Mouse (Mus musculus): ENCODE data around the gene Rab19. TPM values are rescaled to one million over a fixed set of nuclear protein-coding genes. Genes with fewer than 3 reads are reported as not detected.

Rab19 gene
- total and polyA plus RNA-seq, 3 experiments = 0.10 TPM; not detected in 2

GRCm38 (mm10) chr6:39426725-39427124 is 45.8 kb downstream of the Rab19 start:
- peaks cover 19 to 42% of the 10 kb centered on the region in 2 experiments for H3K4me1 ChIP-seq (ENCODE audit: control insufficient read depth in 1 of 2, insufficient read depth in 2 of 2, low read length in 2 of 2)
- DNase-seq (ENCODE audit: low read depth, low spot score) = no peak
- H3K27ac ChIP-seq (ENCODE audit: control insufficient read depth, low read depth, low read length) = no peak overlapping the region

GRCm38 (mm10) chr6:39427276-39428003 is 46.5 kb downstream of the Rab19 start:
- no peak overlapping the region for H3K9ac ChIP-seq (ENCODE audit: control insufficient read depth, low read depth, low read length, poor library complexity, severe bottlenecking)
- H3K27me3 ChIP-seq (ENCODE audit: control insufficient read depth in 1 of 2, insufficient read depth in 2 of 2, low read length in 2 of 2) = no peaks in the 10 kb centered on the region
- H3K4me1 ChIP-seq (ENCODE audit: control insufficient read depth in 1 of 2, insufficient read depth in 2 of 2, low read length in 2 of 2) = peaks cover 19 to 42% of the 10 kb centered on the region in 2 experiments

More at GRCm38 (mm10) chr6:39426725-39427124, 45.8 kb downstream of the Rab19 start:
- H3K36me3 ChIP-seq (ENCODE audit: control insufficient read depth in 1 of 2, insufficient read depth in 2 of 2, low read length in 2 of 2) = peaks cover 0 to 49% of the 10 kb centered on the region in 2 experiments; a peak in 2 of 4 replicates
- no peaks in the 10 kb centered on the region for H3K9me3 ChIP-seq (replicated peaks; ENCODE audit: insufficient read depth, low read length)
- H3K27me3 ChIP-seq (ENCODE audit: control insufficient read depth in 1 of 2, insufficient read depth in 2 of 2, low read length in 2 of 2) = no peaks in the 10 kb centered on the region
- no peaks in the 10 kb centered on the region; the same call in 1 of the 2 replicates for H3K79me2 ChIP-seq (ENCODE audit: control insufficient read depth, insufficient read depth, low read length, poor library complexity)
- H3K9ac ChIP-seq (ENCODE audit: control insufficient read depth, low read depth, low read length, poor library complexity, severe bottlenecking) = no peak overlapping the region
- no peak overlapping the region for H3K4me3 ChIP-seq (ENCODE audit: control insufficient read depth in 1 of 2, insufficient read depth in 1 of 2, low read depth in 2 of 2, low read length in 2 of 2)
- TF ChIP-seq MAFK (IDR thresholded peaks at IDR 0.05; ENCODE audit: borderline replicate concordance, low read depth, low read length) (no peak), ETS1 (IDR thresholded peaks at IDR 0.05; ENCODE audit: low read depth, low read length) (no peak), POLR2A (IDR thresholded peaks at IDR 0.05; ENCODE audit: control insufficient read depth in 1 of 2, insufficient read depth in 1 of 2, low read depth in 1 of 2, low read length in 2 of 2, poor library complexity in 1 of 2) (no peak), POLR2AphosphoS5 (IDR thresholded peaks at IDR 0.05; ENCODE audit: borderline replicate concordance, low read depth, low read length) (no peak), MYB (IDR thresholded peaks at IDR 0.05; ENCODE audit: low read depth, low read length) (no peak), TBP (IDR thresholded peaks at IDR 0.05; ENCODE audit: low read depth, low read length) (no peak), ZNF384 (IDR thresholded peaks at IDR 0.05; ENCODE audit: low read depth, low read length) (no peak)

More at GRCm38 (mm10) chr6:39427276-39428003, 46.5 kb downstream of the Rab19 start:
- TF ChIP-seq TAL1 (IDR thresholded peaks at IDR 0.05; ENCODE audit: low read length) = peak; percentile 17; the same call in 1 of the 2 replicates
- peak; percentile 15 to 43; a peak in 2 of 4 replicates for TF ChIP-seq EP300 (IDR thresholded peaks at IDR 0.05; ENCODE audit: low read depth in 1 of 2, low read length in 2 of 2)
- peak; percentile 67 for TF ChIP-seq ETS1 (IDR thresholded peaks at IDR 0.05; ENCODE audit: low read depth, low read length)
- no peak for TF ChIP-seq ELF1 (IDR thresholded peaks at IDR 0.05; ENCODE audit: low read depth, low read length)
- peak; percentile 34; the same call in 1 of the 2 replicates for TF ChIP-seq GATA1 (IDR thresholded peaks at IDR 0.05; ENCODE audit: low read depth, low read length)
- TF ChIP-seq USF2 (IDR thresholded peaks at IDR 0.05; ENCODE audit: borderline replicate concordance in 1 of 2, insufficient read depth in 1 of 2, low read depth in 1 of 2, low read length in 2 of 2) = no peak
- TF ChIP-seq TBP (IDR thresholded peaks at IDR 0.05; ENCODE audit: low read depth, low read length) = no peak
- TF ChIP-seq POLR2AphosphoS2 (IDR thresholded peaks at IDR 0.05; ENCODE audit: low read length) = no peak
- TF ChIP-seq ZNF384 (IDR thresholded peaks at IDR 0.05; ENCODE audit: low read depth, low read length) = no peak
- Histone ChIP-seq H3K27ac (ENCODE audit: control insufficient read depth, low read depth, low read length) (no peak overlapping the region), H3K79me2 (ENCODE audit: control insufficient read depth, insufficient read depth, low read length, poor library complexity) (no peaks in the 10 kb centered on the region; the same call in 1 of the 2 replicates), H3K9me3 (replicated peaks; ENCODE audit: insufficient read depth, low read length) (no peaks in the 10 kb centered on the region), H3K36me3 (ENCODE audit: control insufficient read depth in 1 of 2, insufficient read depth in 2 of 2, low read length in 2 of 2) (peaks cover 0 to 49% of the 10 kb centered on the region in 2 experiments; a peak in 2 of 4 replicates), H3K4me3 (ENCODE audit: control insufficient read depth in 1 of 2, insufficient read depth in 1 of 2, low read depth in 2 of 2, low read length in 2 of 2) (no peak overlapping the region)
- DNase-seq (ENCODE audit: low read depth, low spot score) = peak; percentile 50

Measured in MEL (cell line).